Mouse (Mus musculus) cortical plate, adult 2 months (tissue): ENCODE measurements around the gene Hist1h2bm.

Experiments
- CTCF ChIP-seq: fragments of 200-500 bp; IDR thresholded peaks from 2 replicates; pipeline ENCODE4 v1.5.1; 2011; ENCODE audit warnings: mild to moderate bottlenecking, control low read depth, low read length; ENCODE audit not compliant: insufficient read depth; ENCODE audit errors: extremely low read depth
- POLR2A ChIP-seq: fragments of 200-500 bp; IDR thresholded peaks from 2 replicates; pipeline ENCODE4 v1.6.1; 2011; ENCODE audit warnings: mild to moderate bottlenecking, low read length, control low read depth; ENCODE audit not compliant: insufficient read depth; ENCODE audit errors: extremely low read depth

DNA sequence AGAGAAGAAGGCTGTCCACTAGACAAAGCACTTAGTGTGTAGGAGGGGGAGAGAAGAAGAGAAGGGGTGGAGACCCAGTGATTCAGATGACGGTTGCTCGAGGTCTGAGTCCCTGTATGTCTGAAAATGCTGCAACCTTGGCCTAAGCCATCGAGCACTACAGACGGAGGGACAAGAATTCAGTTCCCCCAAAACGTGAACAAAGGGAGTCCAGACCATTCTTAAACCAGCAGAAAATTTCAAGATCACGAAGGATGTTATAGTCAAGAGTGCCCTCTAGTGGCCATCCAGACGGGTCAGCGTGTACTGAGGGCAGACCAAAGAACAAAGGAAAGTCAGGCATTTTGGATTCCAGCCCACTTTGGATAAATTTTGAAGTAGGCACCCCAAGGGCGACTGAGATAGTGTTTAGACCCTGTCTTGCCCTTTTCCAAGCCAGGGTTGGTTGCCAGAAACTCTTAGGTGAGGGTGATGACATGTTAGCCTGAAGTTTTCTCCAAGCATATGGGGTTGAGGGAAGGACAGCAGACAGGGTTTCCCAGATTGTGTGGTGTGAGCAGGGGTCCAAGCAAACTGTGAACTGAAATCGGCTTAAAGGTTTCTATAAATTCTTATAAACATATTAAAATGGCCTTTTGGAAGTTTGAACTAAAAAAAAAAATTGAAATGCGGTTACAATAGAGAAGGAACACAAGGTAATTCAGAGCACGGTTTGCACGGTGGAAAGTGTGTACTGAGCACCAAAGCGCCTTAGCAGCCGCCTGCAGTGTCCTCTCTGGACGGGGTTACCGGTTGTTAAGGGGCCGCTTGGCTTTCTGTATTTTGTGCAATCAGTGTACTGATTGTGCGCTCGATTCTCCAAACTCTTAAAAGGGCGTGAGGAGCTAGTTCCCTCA lies 12.4 kb downstream of the Hist1h2bm start:
- peak; percentile 81 for TF ChIP-seq CTCF
- no peak for TF ChIP-seq POLR2A
